Mouse (Mus musculus): ENCODE measurements at regions not wholly inside any gene's neighbourhood (a gene's known extent, or its start where the extent isn't known, plus 50 kb on each side); places are given as distances from the start of the nearest gene placed in this dataset.

GRCm38 (mm10) chr1:142605224-142605623, 1035.2 kb upstream of the B3galt2 start:
- ATAC-seq (replicated peaks; ENCODE audit: low FRiP score) (no peak), DNase-seq (ENCODE audit: low spot score) (no peak)
- no peak overlapping the region for H3K4me2 ChIP-seq
- H3K4me1 ChIP-seq (replicated peaks; ENCODE audit: control insufficient read depth, insufficient read depth, low read length), result no peaks in the 10 kb centered on the region
- H3K36me3 ChIP-seq (ENCODE audit: control insufficient read depth, insufficient read depth, low read length), result no peaks in the 10 kb centered on the region
- no peaks in the 10 kb centered on the region for H3K27me3 ChIP-seq (replicated peaks; ENCODE audit: control insufficient read depth, insufficient read depth, low read length)
- H3K9me3 ChIP-seq (ENCODE audit: control insufficient read depth, low read length), result no peaks in the 10 kb centered on the region
- no peak overlapping the region for H3K9ac ChIP-seq (ENCODE audit: low read depth, low read length)
- H3K4me3 ChIP-seq (ENCODE audit: low read depth, low read length), result no peak overlapping the region
- WGBS, result 86% methylated on average over 2 of the region's 2 CpGs
- no peak overlapping the region for H3K27ac ChIP-seq (ENCODE audit: low read depth, low read length)

- H3K36me3 ChIP-seq (ENCODE audit: control insufficient read depth, insufficient read depth, low read length), result no peaks in the 10 kb centered on the region
- DNase-seq (ENCODE audit: low spot score) (no peak), ATAC-seq (replicated peaks; ENCODE audit: low FRiP score) (no peak)
- no peaks in the 10 kb centered on the region for H3K27me3 ChIP-seq (replicated peaks; ENCODE audit: control insufficient read depth, insufficient read depth, low read length)
- no peak overlapping the region for H3K9ac ChIP-seq (ENCODE audit: low read depth, low read length)
- H3K4me3 ChIP-seq (ENCODE audit: low read depth, low read length), result no peak overlapping the region
- H3K4me1 ChIP-seq (replicated peaks; ENCODE audit: control insufficient read depth, insufficient read depth, low read length), result no peaks in the 10 kb centered on the region
- H3K4me2 ChIP-seq, result no peak overlapping the region
- no peaks in the 10 kb centered on the region for H3K9me3 ChIP-seq (ENCODE audit: control insufficient read depth, low read length)
- 88% methylated on average over 1 of the region's 1 CpGs for WGBS
- H3K27ac ChIP-seq (ENCODE audit: low read depth, low read length), result no peak overlapping the region
These were observed 1034.4 kb upstream of the B3galt2 start for GRCm38 (mm10) chr1:142606082-142606481.

- Histone ChIP-seq H3K36me3 (ENCODE audit: control insufficient read depth, insufficient read depth, low read length) (no peaks in the 10 kb centered on the region), H3K9me3 (ENCODE audit: control insufficient read depth, low read length) (no peaks in the 10 kb centered on the region), H3K4me2 (no peak overlapping the region), H3K27ac (ENCODE audit: low read depth, low read length) (no peak overlapping the region), H3K4me3 (ENCODE audit: low read depth, low read length) (no peak overlapping the region), H3K4me1 (replicated peaks; ENCODE audit: control insufficient read depth, insufficient read depth, low read length) (no peaks in the 10 kb centered on the region), H3K9ac (ENCODE audit: low read depth, low read length) (no peak overlapping the region), H3K27me3 (replicated peaks; ENCODE audit: control insufficient read depth, insufficient read depth, low read length) (no peaks in the 10 kb centered on the region)
- DNase-seq (ENCODE audit: low spot score) (no peak), ATAC-seq (replicated peaks; ENCODE audit: low FRiP score) (no peak)
- WGBS, result 76% methylated on average over 2 of the region's 2 CpGs
These were observed 1019.0 kb upstream of the B3galt2 start for GRCm38 (mm10) chr1:142621464-142621863.

GRCm38 (mm10) chr1:142624303-142624702, 1016.2 kb upstream of the B3galt2 start:
- no peak overlapping the region for H3K4me2 ChIP-seq
- ATAC-seq (replicated peaks; ENCODE audit: low FRiP score) (no peak), DNase-seq (ENCODE audit: low spot score) (no peak)
- H3K27me3 ChIP-seq (replicated peaks; ENCODE audit: control insufficient read depth, insufficient read depth, low read length), result no peaks in the 10 kb centered on the region
- H3K9me3 ChIP-seq (ENCODE audit: control insufficient read depth, low read length), result no peaks in the 10 kb centered on the region
- H3K9ac ChIP-seq (ENCODE audit: low read depth, low read length), result no peak overlapping the region
- H3K4me1 ChIP-seq (replicated peaks; ENCODE audit: control insufficient read depth, insufficient read depth, low read length), result no peaks in the 10 kb centered on the region
- 68% methylated on average over 4 of the region's 4 CpGs for WGBS
- H3K27ac ChIP-seq (ENCODE audit: low read depth, low read length), result no peak overlapping the region
- H3K4me3 ChIP-seq (ENCODE audit: low read depth, low read length), result no peak overlapping the region
- no peaks in the 10 kb centered on the region for H3K36me3 ChIP-seq (ENCODE audit: control insufficient read depth, insufficient read depth, low read length)

- H3K9me3 ChIP-seq (ENCODE audit: control insufficient read depth, low read length), result no peaks in the 10 kb centered on the region
- H3K27ac ChIP-seq (ENCODE audit: low read depth, low read length), result no peak overlapping the region
- 77% methylated on average over 2 of the region's 2 CpGs for WGBS
These were observed 985.2 kb upstream of the B3galt2 start for GRCm38 (mm10) chr1:142655289-142655688.

GRCm38 (mm10) chr1:142665262-142665661, 975.2 kb upstream of the B3galt2 start:
- no peak for DNase-seq (ENCODE audit: low spot score)
- WGBS, result 75% methylated on average over 4 of the region's 4 CpGs
- no peaks in the 10 kb centered on the region for H3K4me1 ChIP-seq (replicated peaks; ENCODE audit: control insufficient read depth, insufficient read depth, low read length)
- H3K36me3 ChIP-seq (ENCODE audit: control insufficient read depth, insufficient read depth, low read length), result no peaks in the 10 kb centered on the region
- H3K9me3 ChIP-seq (ENCODE audit: control insufficient read depth, low read length), result no peaks in the 10 kb centered on the region
- no peak overlapping the region for H3K4me2 ChIP-seq
- no peaks in the 10 kb centered on the region for H3K27me3 ChIP-seq (replicated peaks; ENCODE audit: control insufficient read depth, insufficient read depth, low read length)
- H3K4me3 ChIP-seq (ENCODE audit: low read depth, low read length), result no peak overlapping the region
- no peak overlapping the region for H3K27ac ChIP-seq (ENCODE audit: low read depth, low read length)
- no peak for ATAC-seq (replicated peaks; ENCODE audit: low FRiP score)
- H3K9ac ChIP-seq (ENCODE audit: low read depth, low read length), result no peak overlapping the region

More at GRCm38 (mm10) chr1:142655289-142655688, 985.2 kb upstream of the B3galt2 start:
- Histone ChIP-seq H3K4me1 (replicated peaks; ENCODE audit: control insufficient read depth, insufficient read depth, low read length) (no peaks in the 10 kb centered on the region), H3K27me3 (replicated peaks; ENCODE audit: control insufficient read depth, insufficient read depth, low read length) (no peaks in the 10 kb centered on the region), H3K4me2 (no peak overlapping the region), H3K4me3 (ENCODE audit: low read depth, low read length) (no peak overlapping the region), H3K36me3 (ENCODE audit: control insufficient read depth, insufficient read depth, low read length) (no peaks in the 10 kb centered on the region), H3K9ac (ENCODE audit: low read depth, low read length) (no peak overlapping the region)
- DNase-seq (ENCODE audit: low spot score) (no peak), ATAC-seq (replicated peaks; ENCODE audit: low FRiP score) (no peak)

GRCm38 (mm10) chr1:142679917-142680316, 960.5 kb upstream of the B3galt2 start:
- WGBS, result 59% methylated on average over 3 of the region's 3 CpGs
- H3K9ac ChIP-seq (ENCODE audit: low read depth, low read length), result no peak overlapping the region
- H3K9me3 ChIP-seq (ENCODE audit: control insufficient read depth, low read length), result no peaks in the 10 kb centered on the region
- ATAC-seq (replicated peaks; ENCODE audit: low FRiP score) (no peak), DNase-seq (ENCODE audit: low spot score) (no peak)
- H3K27me3 ChIP-seq (replicated peaks; ENCODE audit: control insufficient read depth, insufficient read depth, low read length), result no peaks in the 10 kb centered on the region
- no peak overlapping the region for H3K27ac ChIP-seq (ENCODE audit: low read depth, low read length)
- H3K4me3 ChIP-seq (ENCODE audit: low read depth, low read length), result no peak overlapping the region
- no peaks in the 10 kb centered on the region for H3K4me1 ChIP-seq (replicated peaks; ENCODE audit: control insufficient read depth, insufficient read depth, low read length)
- H3K36me3 ChIP-seq (ENCODE audit: control insufficient read depth, insufficient read depth, low read length), result no peaks in the 10 kb centered on the region
- no peak overlapping the region for H3K4me2 ChIP-seq

- no peaks in the 10 kb centered on the region for H3K4me1 ChIP-seq (replicated peaks; ENCODE audit: control insufficient read depth, insufficient read depth, low read length)
- no peak overlapping the region for H3K4me2 ChIP-seq
- no peak for ATAC-seq (replicated peaks; ENCODE audit: low FRiP score)
- no peaks in the 10 kb centered on the region for H3K9me3 ChIP-seq (ENCODE audit: control insufficient read depth, low read length)
- no peak for DNase-seq (ENCODE audit: low spot score)
- no peaks in the 10 kb centered on the region for H3K27me3 ChIP-seq (replicated peaks; ENCODE audit: control insufficient read depth, insufficient read depth, low read length)
- H3K9ac ChIP-seq (ENCODE audit: low read depth, low read length), result no peak overlapping the region
- no peak overlapping the region for H3K4me3 ChIP-seq (ENCODE audit: low read depth, low read length)
- no peak overlapping the region for H3K27ac ChIP-seq (ENCODE audit: low read depth, low read length)
- H3K36me3 ChIP-seq (ENCODE audit: control insufficient read depth, insufficient read depth, low read length), result no peaks in the 10 kb centered on the region
These were observed 951.6 kb upstream of the B3galt2 start for GRCm38 (mm10) chr1:142688828-142689227.

GRCm38 (mm10) chr1:142695179-142695578, 945.3 kb upstream of the B3galt2 start:
- DNase-seq (ENCODE audit: low spot score), result no peak
- 76% methylated on average over 1 of the region's 1 CpGs for WGBS

More at GRCm38 (mm10) chr1:142695179-142695578, 945.3 kb upstream of the B3galt2 start:
- Histone ChIP-seq H3K9me3 (ENCODE audit: control insufficient read depth, low read length) (no peaks in the 10 kb centered on the region), H3K27me3 (replicated peaks; ENCODE audit: control insufficient read depth, insufficient read depth, low read length) (no peaks in the 10 kb centered on the region), H3K27ac (ENCODE audit: low read depth, low read length) (no peak overlapping the region), H3K4me2 (no peak overlapping the region), H3K4me3 (ENCODE audit: low read depth, low read length) (no peak overlapping the region), H3K9ac (ENCODE audit: low read depth, low read length) (no peak overlapping the region), H3K36me3 (ENCODE audit: control insufficient read depth, insufficient read depth, low read length) (no peaks in the 10 kb centered on the region), H3K4me1 (replicated peaks; ENCODE audit: control insufficient read depth, insufficient read depth, low read length) (no peaks in the 10 kb centered on the region)
- no peak for ATAC-seq (replicated peaks; ENCODE audit: low FRiP score)
